Mouse (Mus musculus) midbrain, postnatal 0 days (tissue): Measurements from ENCODE around the gene Sec24b. TPM values are rescaled to one million over a fixed set of nuclear protein-coding genes. Genes with fewer than 3 reads are reported as not detected.

ENCODE experiments used
- ATAC-seq: fragments of 200-750 bp; cut with Nextera tagmentation; 2 replicates; pipeline ENCODE4 v1.8.0; 2017; ENCODE audit warnings: moderate number of reproducible peaks, mild to moderate bottlenecking, moderate TSS enrichment, moderate library complexity; ENCODE audit not compliant: low FRiP score
- DNase-seq: peaks from one replicate; pipeline ENCODE4 v3.0.0-alpha.2; 2015; ENCODE audit warnings: low spot score
- H3K27ac ChIP-seq: fragments of 300-500 bp; sonication (generic); 2 replicates; pipeline ENCODE4 v1.5.1; 2014; ENCODE audit warnings: low read depth, mild to moderate bottlenecking, low read length, mixed read lengths
- H3K27me3 ChIP-seq: fragments of 300-500 bp; sonication (generic); 2 replicates; pipeline ENCODE4 v1.6.1; 2014; ENCODE audit warnings: low read length, control low read depth, mixed read lengths; ENCODE audit not compliant: insufficient read depth
- H3K36me3 ChIP-seq: fragments of 300-500 bp; sonication (generic); 2 replicates; pipeline ENCODE4 v1.6.1; 2014; ENCODE audit warnings: low read length, control low read depth, mixed read lengths; ENCODE audit not compliant: insufficient read depth
- H3K4me1 ChIP-seq: fragments of 300-500 bp; sonication (generic); 2 replicates; pipeline ENCODE4 v1.6.1; 2014; ENCODE audit warnings: mild to moderate bottlenecking, control low read depth, antibody characterized with exemption, low read length, mixed read lengths; ENCODE audit not compliant: insufficient read depth
- H3K4me2 ChIP-seq: fragments of 300-500 bp; sonication (generic); 2 replicates; pipeline ENCODE4 v1.6.1; 2014; ENCODE audit warnings: low read depth, mild to moderate bottlenecking, low read length, mixed read lengths; ENCODE audit not compliant: poor library complexity, severe bottlenecking
- H3K4me3 ChIP-seq: fragments of 300-500 bp; sonication (generic); 2 replicates; pipeline ENCODE4 v1.5.1; 2014; ENCODE audit warnings: low read depth, mild to moderate bottlenecking, low read length, moderate library complexity
- H3K9ac ChIP-seq: fragments of 300-500 bp; sonication (generic); replicated peaks from 2 replicates; pipeline ENCODE4 v1.6.1; 2014; ENCODE audit warnings: mild to moderate bottlenecking, low read length, moderate library complexity, mixed read lengths; ENCODE audit not compliant: poor library complexity, severe bottlenecking
- H3K9me3 ChIP-seq: fragments of 300-500 bp; sonication (generic); 2 replicates; pipeline ENCODE4 v1.6.1; 2016; ENCODE audit warnings: low read length, control low read depth
- CTCF ChIP-seq: IDR thresholded peaks from 2 replicates; pipeline ENCODE4 v1.5.1; 2016; ENCODE audit warnings: antibody characterized with exemption, mild to moderate bottlenecking
- WGBS: fragments of 180-500 bp; shearing (Covaris S2); extraction: QIAGEN DNeasy Blood & Tissue Kit; methylation state at CpG from one replicate; pipeline ENCODE4 v1.1.7; 2014; 5-methylcytosine and 5-hydroxymethylcytosine counted together
- polyA plus RNA-seq: library from polyadenylated mRNA; unstranded; fragments of >200 nt; fragmentation: Nextera tagmentation; extraction: Ambion mirVana; gene quantifications from 2 replicates; pipeline ENCODE4 v1.2.1, GENCODE M21; 2015
- total RNA-seq: library from RNA; depleted of rRNA; stranded (reverse); fragments of >200 nt; gene quantifications from 2 replicates; pipeline ENCODE4 v1.2.3, GENCODE M21; 2014; rRNA removed

The Sec24b gene
- total RNA-seq, result 39.7 and 43.2 TPM in 2 replicates
- polyA plus RNA-seq, result 27.3 and 29.1 TPM in 2 replicates

GRCm38 (mm10) chr3:130061281-130061680, at the start of gene Sec24b:
Sec24b (minus strand) TSS chr3:130061553.
- 9% methylated on average over 12 of the region's 12 CpGs for WGBS

GRCm38 (mm10) chr3:130104471-130104870, 43.1 kb upstream of the Sec24b start:
- no peaks in the 10 kb centered on the region for H3K36me3 ChIP-seq
- no peak overlapping the region for H3K4me3 ChIP-seq
- 88% methylated on average over 9 of the region's 9 CpGs for WGBS
- H3K27ac ChIP-seq, result no peak overlapping the region
- no peak for DNase-seq
- no peaks in the 10 kb centered on the region for H3K4me1 ChIP-seq
- H3K9me3 ChIP-seq, result no peaks in the 10 kb centered on the region
- no peak overlapping the region for H3K9ac ChIP-seq
- H3K4me2 ChIP-seq, result no peak overlapping the region
- TF ChIP-seq CTCF, result no peak
- ATAC-seq, result no peak
- H3K27me3 ChIP-seq, result no peaks in the 10 kb centered on the region

More at GRCm38 (mm10) chr3:130061281-130061680, at the start of gene Sec24b:
- H3K27ac ChIP-seq, result peak within 1 kb of the TSS; percentile 96
- H3K4me1 ChIP-seq, result peaks cover 10% of the 10 kb centered on the region; the same call in 1 of the 2 replicates
- H3K36me3 ChIP-seq, result no peaks in the 10 kb centered on the region
- peak within 1 kb of the TSS; percentile 87 for H3K4me3 ChIP-seq
- ATAC-seq (peak; percentile 35; the same call in 1 of the 2 replicates), DNase-seq (peak; percentile 32)
- no peaks in the 10 kb centered on the region for H3K27me3 ChIP-seq
- no peaks in the 10 kb centered on the region for H3K9me3 ChIP-seq
- peak within 1 kb of the TSS; percentile 99 for H3K9ac ChIP-seq
- peak within 1 kb of the TSS; percentile 78 for H3K4me2 ChIP-seq
- no peak for TF ChIP-seq CTCF

GRCm38 (mm10) chr3:130103486-130103885, 42.1 kb upstream of the Sec24b start:
- no peak overlapping the region for H3K4me3 ChIP-seq
- no peak overlapping the region for H3K9ac ChIP-seq
- DNase-seq, result no peak
- H3K9me3 ChIP-seq, result no peaks in the 10 kb centered on the region
- ATAC-seq, result no peak
- H3K27me3 ChIP-seq, result no peaks in the 10 kb centered on the region
- no peaks in the 10 kb centered on the region for H3K4me1 ChIP-seq
- no peaks in the 10 kb centered on the region for H3K36me3 ChIP-seq
- no peak overlapping the region for H3K27ac ChIP-seq
- peak; percentile 44 for TF ChIP-seq CTCF
- 79% methylated on average over 8 of the region's 8 CpGs for whole genome bisulfite sequencing
- H3K4me2 ChIP-seq, result no peak overlapping the region

GRCm38 (mm10) chr3:130095160-130095781, 33.9 kb upstream of the Sec24b start:
- Histone ChIP-seq H3K27me3 (no peaks in the 10 kb centered on the region), H3K9ac (no peak overlapping the region), H3K4me1 (no peaks in the 10 kb centered on the region), H3K27ac (no peak overlapping the region), H3K36me3 (no peaks in the 10 kb centered on the region), H3K9me3 (no peaks in the 10 kb centered on the region), H3K4me2 (no peak overlapping the region), H3K4me3 (no peak overlapping the region)
- WGBS, result 45% methylated on average over 5 of the region's 5 CpGs
- TF ChIP-seq CTCF, result peak; percentile 90
- DNase-seq, result peak; percentile 67
- peak; percentile 49; the same call in 1 of the 2 replicates for ATAC-seq

GRCm38 (mm10) chr3:130094125-130094704, 32.9 kb upstream of the Sec24b start:
- H3K4me3 ChIP-seq, result no peak overlapping the region
- ATAC-seq (no peak), DNase-seq (no peak)
- no peaks in the 10 kb centered on the region for H3K36me3 ChIP-seq
- WGBS, result 43% methylated on average over 5 of the region's 5 CpGs
- H3K27me3 ChIP-seq, result no peaks in the 10 kb centered on the region
- no peak overlapping the region for H3K27ac ChIP-seq
- no peak for TF ChIP-seq CTCF
- no peaks in the 10 kb centered on the region for H3K4me1 ChIP-seq
- no peaks in the 10 kb centered on the region for H3K9me3 ChIP-seq
- no peak overlapping the region for H3K4me2 ChIP-seq
- H3K9ac ChIP-seq, result no peak overlapping the region

- H3K27me3 ChIP-seq, result no peaks in the 10 kb centered on the region
- H3K4me2 ChIP-seq, result no peak overlapping the region
- H3K4me3 ChIP-seq, result no peak overlapping the region
- 62% methylated on average over 9 of the region's 9 CpGs for WGBS
- ATAC-seq, result no peak
- H3K4me1 ChIP-seq, result no peaks in the 10 kb centered on the region
- H3K36me3 ChIP-seq, result no peaks in the 10 kb centered on the region
- no peaks in the 10 kb centered on the region for H3K9me3 ChIP-seq
- no peak for TF ChIP-seq CTCF
- H3K27ac ChIP-seq, result no peak overlapping the region
- H3K9ac ChIP-seq, result no peak overlapping the region
- no peak for DNase-seq
Measured at GRCm38 (mm10) chr3:130090460-130090859, 29.1 kb upstream of the Sec24b start.
